Mouse (Mus musculus) testis, adult 2 months (tissue): ENCODE results near the gene Ythdc1.

Source experiments
- CTCF ChIP-seq: fragments of 200-500 bp; IDR thresholded peaks from 2 replicates; pipeline ENCODE4 v1.5.1; 2012; ENCODE audit warnings: low read depth, mild to moderate bottlenecking, inconsistent platforms, low read length, moderate library complexity; ENCODE audit not compliant: control insufficient read depth, insufficient read depth, insufficient replicate concordance
- POLR2A ChIP-seq: fragments of 200-500 bp; IDR thresholded peaks from 2 replicates; pipeline ENCODE4 v1.6.1; 2012; ENCODE audit warnings: low read depth, mild to moderate bottlenecking, inconsistent platforms, low read length, moderate library complexity; ENCODE audit not compliant: control insufficient read depth

GRCm38 (mm10) chr5:86858336-86858735, 54.3 kb downstream of the Ythdc1 start:
- no peak for TF ChIP-seq CTCF
- no peak for TF ChIP-seq POLR2A
